Mouse (Mus musculus) bone marrow macrophage, adult 2 months (primary cell): ENCODE measurements around the gene Enah.

Experiments used
- CTCF ChIP-seq: IDR thresholded peaks from 2 replicates; pipeline ENCODE4 v1.5.1; 2012; ENCODE audit warnings: low read depth, mild to moderate bottlenecking, low read length, moderate library complexity
- POLR2A ChIP-seq: IDR thresholded peaks from 2 replicates; pipeline ENCODE4 v1.6.1; 2012; ENCODE audit warnings: mild to moderate bottlenecking, low read depth, low read length, borderline replicate concordance

GRCm38 (mm10) chr1:181851521-181852310 lies 168.1 kb downstream of the Enah start:
- TF ChIP-seq CTCF (no peak), POLR2A (no peak)
